Mouse (Mus musculus) hindbrain, postnatal 0 days (tissue): Measurements from ENCODE around the gene Pcsk2. TPM values are rescaled to one million over a fixed set of nuclear protein-coding genes. Genes with fewer than 3 reads are reported as not detected.

Experiments
- ATAC-seq: fragments of 200-750 bp; cut with Nextera tagmentation; 2 replicates; pipeline ENCODE4 v1.8.0; 2017; ENCODE audit warnings: mild to moderate bottlenecking, moderate TSS enrichment, moderate library complexity
- DNase-seq: peaks from one replicate; pipeline ENCODE4 v3.0.0-alpha.2; 2015; ENCODE audit warnings: low spot score
- H3K27ac ChIP-seq: fragments of 300-500 bp; sonication (generic); 2 replicates; pipeline ENCODE4 v1.5.1; 2014; ENCODE audit warnings: mild to moderate bottlenecking
- H3K27me3 ChIP-seq: fragments of 300-500 bp; sonication (generic); 2 replicates; pipeline ENCODE4 v1.6.1; 2014; ENCODE audit warnings: low read length, mixed read lengths; ENCODE audit not compliant: insufficient read depth
- H3K36me3 ChIP-seq: fragments of 300-500 bp; sonication (generic); 2 replicates; pipeline ENCODE4 v1.6.1; 2014; ENCODE audit warnings: low read length, mixed read lengths; ENCODE audit not compliant: insufficient read depth
- H3K4me1 ChIP-seq: fragments of 300-500 bp; sonication (generic); 2 replicates; pipeline ENCODE4 v1.6.1; 2014; ENCODE audit warnings: antibody characterized with exemption, low read length, mixed read lengths; ENCODE audit not compliant: insufficient read depth
- H3K4me2 ChIP-seq: fragments of 300-500 bp; sonication (generic); 2 replicates; pipeline ENCODE4 v1.6.1; 2014; ENCODE audit warnings: low read depth, mild to moderate bottlenecking, low read length, moderate library complexity, mixed read lengths
- H3K4me3 ChIP-seq: fragments of 300-500 bp; sonication (generic); 2 replicates; pipeline ENCODE4 v1.5.1; 2014; ENCODE audit warnings: low read length
- H3K9ac ChIP-seq: fragments of 300-500 bp; sonication (generic); replicated peaks from 2 replicates; pipeline ENCODE4 v1.6.1; 2014; ENCODE audit warnings: mild to moderate bottlenecking, low read length, moderate library complexity, mixed read lengths
- H3K9me3 ChIP-seq: fragments of 300-500 bp; sonication (generic); 2 replicates; pipeline ENCODE4 v1.6.1; 2016; ENCODE audit warnings: low read length, mixed read lengths
- CTCF ChIP-seq: IDR thresholded peaks from 2 replicates; pipeline ENCODE4 v1.5.1; 2016; ENCODE audit warnings: antibody characterized with exemption, control low read depth, low read depth
- WGBS: fragments of 180-500 bp; shearing (Covaris S2); extraction: QIAGEN DNeasy Blood & Tissue Kit; methylation state at CpG from one replicate; pipeline ENCODE4 v1.1.7; 2014; 5-methylcytosine and 5-hydroxymethylcytosine counted together
- polyA plus RNA-seq: library from polyadenylated mRNA; unstranded; fragments of >200 nt; fragmentation: Nextera tagmentation; extraction: Ambion mirVana; gene quantifications from 2 replicates; pipeline ENCODE4 v1.2.1, GENCODE M21; 2015
- total RNA-seq: library from RNA; depleted of rRNA; stranded (reverse); fragments of >200 nt; gene quantifications from 2 replicates; pipeline ENCODE4 v1.2.3, GENCODE M21; 2014; rRNA removed

The Pcsk2 gene
- total RNA-seq (37.9 and 45.4 TPM in 2 replicates), polyA plus RNA-seq (25.5 and 26.5 TPM in 2 replicates)

DNA sequence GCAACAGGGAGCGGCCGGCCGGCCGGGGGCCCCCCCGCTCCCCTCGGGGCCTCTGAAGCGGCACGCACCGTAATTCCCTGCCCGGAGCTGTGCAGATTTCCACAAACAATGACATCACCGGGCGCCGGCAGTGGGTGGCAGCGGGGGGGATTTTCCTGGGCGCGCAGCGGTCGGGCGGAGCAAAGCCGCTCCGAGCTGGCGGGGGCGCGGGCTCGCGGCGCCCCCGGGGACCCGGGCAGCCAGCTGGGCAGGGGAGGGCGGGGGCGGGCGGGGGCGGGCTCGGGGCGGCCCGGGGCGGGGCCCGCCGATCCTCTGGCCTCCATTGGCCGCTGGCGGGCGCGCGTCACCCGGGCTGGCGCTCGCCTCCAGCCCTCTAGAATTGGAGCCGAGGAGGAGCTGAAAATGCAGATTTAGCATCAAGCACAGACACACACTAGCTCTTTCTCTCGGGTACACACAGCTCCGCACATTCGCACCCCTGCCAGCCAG is at the start of gene Pcsk2:
Pcsk2 (plus strand) TSS at position 399 of the 489 bp plus-strand sequence.
- ATAC-seq (peak; percentile 96), DNase-seq (peak; percentile 93)
- peak within 1 kb of the TSS; percentile 76 for H3K4me2 ChIP-seq
- no peaks in the 10 kb centered on the region for H3K36me3 ChIP-seq
- H3K4me3 ChIP-seq: peak within 1 kb of the TSS; percentile 73
- H3K27ac ChIP-seq: peak within 1 kb of the TSS; percentile 87
- H3K9ac ChIP-seq: peak within 1 kb of the TSS; percentile 65
- H3K27me3 ChIP-seq: no peaks in the 10 kb centered on the region
- TF ChIP-seq CTCF: no peak
- 0 out of 2 replicates have a peak, but pooled peaks cover 4% of the 10 kb centered on the region for H3K4me1 ChIP-seq
- H3K9me3 ChIP-seq: no peaks in the 10 kb centered on the region
- WGBS: 2% methylated on average over 26 of the region's 51 CpGs

DNA sequence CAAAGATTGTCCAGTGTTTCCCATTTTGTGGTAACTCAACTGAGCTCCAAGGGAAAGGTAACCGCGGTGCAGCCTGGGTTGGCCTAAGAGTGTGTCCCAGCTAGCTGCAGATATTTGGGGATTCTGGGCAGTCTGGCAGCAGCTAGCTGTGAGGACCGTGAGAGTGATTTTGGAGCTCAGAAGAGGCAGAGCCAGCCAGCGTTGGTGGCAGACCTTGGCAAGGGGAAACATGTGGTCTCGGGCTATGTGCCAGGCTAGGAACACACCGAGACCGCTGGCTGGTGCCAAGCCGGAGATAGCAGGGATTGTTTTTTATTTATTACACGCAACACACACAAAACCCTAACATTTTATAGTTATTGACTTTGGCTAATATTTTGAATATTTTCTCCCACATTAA is 45.1 kb upstream of the Pcsk2 start:
- no peaks in the 10 kb centered on the region for H3K36me3 ChIP-seq
- no peaks in the 10 kb centered on the region for H3K27me3 ChIP-seq
- ATAC-seq (peak; percentile 63; the same call in 1 of the 2 replicates), DNase-seq (peak; percentile 79)
- H3K27ac ChIP-seq: no peak overlapping the region
- no peaks in the 10 kb centered on the region for H3K4me1 ChIP-seq
- no peak for TF ChIP-seq CTCF
- H3K9ac ChIP-seq: no peak overlapping the region
- no peak overlapping the region for H3K4me2 ChIP-seq
- 45% methylated on average over 9 of the region's 9 CpGs for WGBS
- no peak overlapping the region for H3K4me3 ChIP-seq
- no peaks in the 10 kb centered on the region for H3K9me3 ChIP-seq

DNA sequence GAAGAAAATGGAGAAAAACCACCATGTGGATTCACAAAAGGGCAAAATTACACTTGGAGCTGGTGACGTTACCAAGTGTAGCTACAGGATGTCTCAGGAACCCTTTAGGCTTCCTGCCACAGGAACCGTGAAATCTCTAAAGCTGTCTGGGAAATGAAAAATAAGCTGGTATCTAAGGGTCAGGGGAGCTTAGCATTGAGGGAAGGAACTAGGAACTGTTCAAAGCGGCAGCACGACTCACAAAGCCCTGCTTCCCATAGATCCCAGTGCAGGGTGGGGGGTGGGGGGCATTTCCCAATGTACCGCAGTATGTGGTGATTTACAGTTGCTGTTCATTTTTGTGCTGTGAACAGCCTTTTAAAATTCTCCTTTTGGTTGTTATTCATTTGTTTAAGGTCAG is 44.2 kb upstream of the Pcsk2 start:
- H3K4me2 ChIP-seq: no peak overlapping the region
- H3K9ac ChIP-seq: no peak overlapping the region
- WGBS: 28% methylated on average over 5 of the region's 5 CpGs
- no peaks in the 10 kb centered on the region for H3K4me1 ChIP-seq
- TF ChIP-seq CTCF: no peak
- ATAC-seq: no peak
- H3K27me3 ChIP-seq: no peaks in the 10 kb centered on the region
- DNase-seq: peak; percentile 14
- no peak overlapping the region for H3K27ac ChIP-seq
- H3K36me3 ChIP-seq: no peaks in the 10 kb centered on the region
- no peaks in the 10 kb centered on the region for H3K9me3 ChIP-seq
- H3K4me3 ChIP-seq: no peak overlapping the region

DNA sequence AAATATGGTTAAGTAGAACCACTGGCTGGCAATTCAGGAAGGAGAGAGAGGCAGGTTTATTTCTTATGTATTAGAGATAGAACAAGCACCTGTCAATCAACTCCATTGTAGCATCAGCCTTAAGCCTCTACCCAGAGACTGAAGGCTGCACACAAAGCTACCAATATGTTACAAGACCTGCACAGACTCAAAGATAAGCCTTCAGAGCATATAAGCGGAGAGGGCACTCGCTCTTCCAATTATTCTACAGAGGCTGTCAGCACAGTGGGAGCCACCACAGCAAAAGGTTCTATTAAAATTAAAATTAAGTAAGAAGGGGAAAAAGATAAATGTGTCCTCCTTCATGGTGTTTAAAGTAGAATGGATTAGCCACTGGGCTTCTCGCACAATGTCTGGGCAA is 43.8 kb upstream of the Pcsk2 start:
- H3K36me3 ChIP-seq: no peaks in the 10 kb centered on the region
- 58% methylated on average over 3 of the region's 3 CpGs for WGBS
- no peaks in the 10 kb centered on the region for H3K9me3 ChIP-seq
- no peak overlapping the region for H3K9ac ChIP-seq
- no peak for DNase-seq
- no peak overlapping the region for H3K4me3 ChIP-seq
- H3K4me2 ChIP-seq: no peak overlapping the region
- no peak for ATAC-seq
- TF ChIP-seq CTCF: no peak
- no peak overlapping the region for H3K27ac ChIP-seq
- H3K4me1 ChIP-seq: no peaks in the 10 kb centered on the region
- no peaks in the 10 kb centered on the region for H3K27me3 ChIP-seq

DNA sequence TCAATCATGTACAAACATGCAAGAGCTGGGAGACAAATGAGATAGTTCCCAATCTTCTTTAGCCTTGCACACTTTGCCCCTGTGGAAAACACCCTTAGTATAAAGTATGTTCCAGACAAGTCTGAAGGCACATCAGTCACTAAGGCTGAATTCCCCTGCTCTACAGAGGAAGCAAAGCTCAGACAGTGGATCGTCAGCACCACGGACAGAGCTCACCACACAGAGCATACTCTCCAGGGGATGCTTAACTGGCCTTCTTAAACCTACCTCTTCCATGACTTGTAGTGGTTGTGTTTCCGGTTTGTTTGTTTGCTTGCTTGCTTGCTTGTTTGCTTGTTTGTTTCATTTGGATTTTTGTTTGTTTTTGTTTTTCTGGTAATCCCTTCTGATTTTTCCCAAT is 9.5 kb upstream of the Pcsk2 start:
- H3K9ac ChIP-seq: no peak overlapping the region
- no peak overlapping the region for H3K27ac ChIP-seq
- H3K4me2 ChIP-seq: no peak overlapping the region
- no peak overlapping the region for H3K4me3 ChIP-seq
- DNase-seq: peak; percentile 48
- ATAC-seq: no peak
- no peak for TF ChIP-seq CTCF
- WGBS: 25% methylated on average over 3 of the region's 3 CpGs
- H3K4me1 ChIP-seq: no peaks in the 10 kb centered on the region
- H3K36me3 ChIP-seq: no peaks in the 10 kb centered on the region
- no peaks in the 10 kb centered on the region for H3K9me3 ChIP-seq
- H3K27me3 ChIP-seq: no peaks in the 10 kb centered on the region

DNA sequence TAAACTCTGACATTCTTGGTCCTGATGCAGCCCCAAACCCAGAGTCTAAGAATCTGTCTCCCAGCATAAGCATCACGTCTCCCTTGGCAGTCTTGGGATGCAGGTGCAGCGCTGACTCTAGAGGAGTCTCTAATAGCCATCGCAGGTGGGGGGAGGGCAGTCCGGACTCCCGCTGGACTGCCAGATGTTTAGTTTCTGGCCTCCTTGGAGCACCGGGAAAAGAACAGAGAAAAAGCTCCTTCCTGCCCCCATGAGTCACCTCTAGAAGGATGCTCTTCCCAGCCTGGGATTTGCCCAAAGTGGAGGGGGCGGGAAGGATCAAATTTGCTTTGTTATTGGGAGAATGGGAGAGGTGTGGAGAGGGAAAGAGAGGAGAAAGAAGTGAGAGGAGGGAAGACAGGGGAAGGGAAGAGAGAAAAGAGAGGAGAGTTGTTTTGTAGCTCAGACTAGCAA is 631 bp upstream of the Pcsk2 start:
- H3K9me3 ChIP-seq: no peaks in the 10 kb centered on the region
- H3K4me1 ChIP-seq: 0 out of 2 replicates have a peak, but pooled peaks cover 4% of the 10 kb centered on the region
- H3K4me3 ChIP-seq: peak overlapping the region; percentile 73
- ATAC-seq (no peak; the same call in 1 of the 2 replicates), DNase-seq (peak; percentile 52)
- under 1% methylated on average over 7 of the region's 7 CpGs for WGBS
- H3K4me2 ChIP-seq: peak overlapping the region; percentile 76
- TF ChIP-seq CTCF: no peak
- H3K9ac ChIP-seq: peak overlapping the region; percentile 65
- H3K27me3 ChIP-seq: no peaks in the 10 kb centered on the region
- H3K36me3 ChIP-seq: no peaks in the 10 kb centered on the region
- peak overlapping the region; percentile 87 for H3K27ac ChIP-seq
